In the genomic region with DNA sequence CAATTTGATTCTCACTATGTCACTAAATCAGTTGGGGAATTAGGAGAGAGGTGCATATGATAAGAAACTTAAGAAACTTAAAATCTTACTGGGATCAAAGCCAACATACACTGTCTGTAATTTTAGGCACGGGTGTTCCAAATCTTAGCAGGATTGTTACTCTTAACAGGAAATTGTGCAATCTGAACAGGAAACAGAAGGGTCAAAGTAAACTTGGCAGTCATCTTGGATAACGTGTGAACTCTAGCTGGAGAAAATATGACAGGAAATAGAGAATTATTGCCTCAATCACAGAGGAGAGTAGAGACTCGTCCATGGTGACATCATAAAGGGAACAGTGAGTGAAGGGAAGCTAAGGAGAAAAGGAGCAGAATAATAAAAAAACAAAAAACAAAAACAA, we compare ENCODE assay signal across 18 mouse cellular contexts.
DNase-seq lines count a peak whose midpoint lies in the region; ATAC-seq and TF ChIP-seq lines count a peak whose summit lies in the region.
"Had no signal": no experiment of that assay in that cellular context is flagged by ENCODE, and none has a peak within 500 bp of the region (broad histone marks: within the 10 kb centered on the region; RNA-seq: fewer than 3 reads in every experiment).

No protein-coding gene starts in this region.

- H3K27ac ChIP-seq in embryonic facial prominence, embryonic 14.5 days (replicated peaks; ENCODE audit: low read depth, low read length), result no peak overlapping the region
- H3K27ac ChIP-seq in embryonic facial prominence, embryonic 10.5 days (replicated peaks), result no peak overlapping the region
- no peak overlapping the region for H3K27ac ChIP-seq in lung, embryonic 14.5 days (ENCODE audit: low read depth)
- H3K27ac ChIP-seq: embryonic facial prominence, embryonic 13.5 days; forebrain, embryonic 13.5 days; forebrain, embryonic 15.5 days had no signal

- no peaks in the 10 kb centered on the region for H3K4me1 ChIP-seq in embryonic facial prominence, embryonic 14.5 days (ENCODE audit: control insufficient read depth, insufficient read depth, low read length)
- H3K4me1 ChIP-seq in embryonic facial prominence, embryonic 10.5 days, result no peaks in the 10 kb centered on the region
- H3K4me1 ChIP-seq in lung, embryonic 14.5 days (ENCODE audit: insufficient read depth), result no peaks in the 10 kb centered on the region
- H3K4me1 ChIP-seq: embryonic facial prominence, embryonic 13.5 days; forebrain, embryonic 15.5 days had no signal

- H3K4me3 ChIP-seq in embryonic facial prominence, embryonic 14.5 days (ENCODE audit: low read depth, low read length), result no peak overlapping the region
- no peak overlapping the region for H3K4me3 ChIP-seq in embryonic facial prominence, embryonic 10.5 days
- no peak overlapping the region for H3K4me3 ChIP-seq in lung, embryonic 14.5 days (ENCODE audit: low read depth, low read length)
- H3K4me3 ChIP-seq: embryonic facial prominence, embryonic 13.5 days; forebrain, embryonic 13.5 days; forebrain, embryonic 15.5 days had no signal

- H3K36me3 ChIP-seq in embryonic facial prominence, embryonic 14.5 days (ENCODE audit: control insufficient read depth, insufficient read depth, low read length), result no peaks in the 10 kb centered on the region
- no peaks in the 10 kb centered on the region for H3K36me3 ChIP-seq in embryonic facial prominence, embryonic 10.5 days (replicated peaks)
- H3K36me3 ChIP-seq in lung, embryonic 14.5 days (ENCODE audit: insufficient read depth), result no peaks in the 10 kb centered on the region
- H3K36me3 ChIP-seq: embryonic facial prominence, embryonic 13.5 days; forebrain, embryonic 15.5 days had no signal

- ATAC-seq in embryonic facial prominence, embryonic 14.5 days (ENCODE audit: low read depth), result no peak
- ATAC-seq in lung, embryonic 14.5 days (ENCODE audit: insufficient read depth), result no peak
- ATAC-seq: forebrain, embryonic 13.5 days; forebrain, embryonic 15.5 days; forebrain, postnatal 0 days had no signal

- no peaks in the 10 kb centered on the region for H3K9me3 ChIP-seq in embryonic facial prominence, embryonic 14.5 days (ENCODE audit: control insufficient read depth, low read length)
- H3K9me3 ChIP-seq in embryonic facial prominence, embryonic 10.5 days, result no peaks in the 10 kb centered on the region
- no peaks in the 10 kb centered on the region for H3K9me3 ChIP-seq in lung, embryonic 14.5 days (ENCODE audit: low read depth, low read length)
- H3K9me3 ChIP-seq: embryonic facial prominence, embryonic 13.5 days; forebrain, embryonic 13.5 days; forebrain, embryonic 15.5 days had no signal

- TF ChIP-seq CTCF in lung, embryonic 14.5 days (IDR thresholded peaks at IDR 0.05; ENCODE audit: low read depth), result no peak

- 25% methylated on average over 3 of the region's 3 CpGs for WGBS in embryonic facial prominence, embryonic 14.5 days
- WGBS in embryonic facial prominence, embryonic 10.5 days, result 65% methylated on average over 3 of the region's 3 CpGs
- 22% methylated on average over 3 of the region's 3 CpGs for WGBS in lung, embryonic 14.5 days

- DNase-seq in embryonic facial prominence, embryonic 14.5 days (ENCODE audit: low spot score), result peak; percentile 20
- DNase-seq in embryonic facial prominence, embryonic 10.5 days (ENCODE audit: low spot score), result no peak
- peak; percentile 66 for DNase-seq in lung, embryonic 14.5 days
- DNase-seq in lung, postnatal 36 days, result no peak
- peak; percentile 7 for DNase-seq in 416B (ENCODE audit: low read depth)
- DNase-seq in left cerebral cortex, adult 9 months (ENCODE audit: low spot score in 2 of 2), result no peak
- DNase-seq: adrenal gland, adult 8-10 months; adrenal gland, postnatal 14 days; adrenal gland, postnatal 36 days; cerebellum, adult 11-12 months; cerebellum, adult 2 months; cerebellum, adult 9-10 months; cerebellum, postnatal 10 days; cerebellum, postnatal 25 days; forebrain, postnatal 0 days had no signal

- H3K27me3 ChIP-seq in embryonic facial prominence, embryonic 14.5 days (replicated peaks; ENCODE audit: control insufficient read depth, insufficient read depth, low read length), result no peaks in the 10 kb centered on the region
- no peaks in the 10 kb centered on the region for H3K27me3 ChIP-seq in embryonic facial prominence, embryonic 10.5 days (replicated peaks; ENCODE audit: low read depth, poor library complexity, severe bottlenecking)
- no peaks in the 10 kb centered on the region for H3K27me3 ChIP-seq in lung, embryonic 14.5 days (ENCODE audit: insufficient read depth, low read length)
- H3K27me3 ChIP-seq: embryonic facial prominence, embryonic 13.5 days; forebrain, embryonic 13.5 days; forebrain, embryonic 15.5 days had no signal

- H3K4me2 ChIP-seq in embryonic facial prominence, embryonic 14.5 days (ENCODE audit: low read depth, low read length), result no peak overlapping the region
- no peak overlapping the region for H3K4me2 ChIP-seq in lung, embryonic 14.5 days
- H3K4me2 ChIP-seq: embryonic facial prominence, embryonic 13.5 days; forebrain, embryonic 13.5 days; forebrain, embryonic 15.5 days had no signal

- no peak overlapping the region for H3K9ac ChIP-seq in embryonic facial prominence, embryonic 14.5 days (ENCODE audit: low read depth, low read length)
- H3K9ac ChIP-seq in lung, embryonic 14.5 days, result no peak overlapping the region
- H3K9ac ChIP-seq: embryonic facial prominence, embryonic 13.5 days; forebrain, embryonic 13.5 days; forebrain, embryonic 15.5 days; forebrain, postnatal 0 days had no signal

Comparison
In these comparisons a context has a peak if more than half of its experiments do, and no peak if none do; other contexts are left out.
1. DNase-seq: peak in embryonic facial prominence, embryonic 14.5 days (single experiment), lung, embryonic 14.5 days (single experiment) and 416B (single experiment); none in embryonic facial prominence, embryonic 10.5 days (single experiment), lung, postnatal 36 days (single experiment) and left cerebral cortex, adult 9 months (0 of 2).